Mouse (Mus musculus) liver, adult 2 months (tissue): Measurements from ENCODE around the gene 9130230L23Rik. TPM values are rescaled to one million over a fixed set of nuclear protein-coding genes. Genes with fewer than 3 reads are reported as not detected.

Experiments used
- DNase-seq: peaks from one replicate; pipeline ENCODE4 v3.0.0-alpha.2; 2011; ENCODE audit warnings: low read depth, low spot score; ENCODE audit errors: extremely low read depth
- H3K27ac ChIP-seq: fragments of 200-500 bp; replicated peaks from 2 replicates; pipeline ENCODE4 v1.5.1; 2012; ENCODE audit warnings: low read depth, mild to moderate bottlenecking, control low read depth, inconsistent platforms, low read length; ENCODE audit not compliant: insufficient read depth
- H3K27me3 ChIP-seq: fragments of 200-500 bp; 2 replicates; pipeline ENCODE4 v1.6.1; 2012; ENCODE audit warnings: mild to moderate bottlenecking, moderate library complexity, low read length, inconsistent platforms; ENCODE audit not compliant: control insufficient read depth, insufficient read depth
- H3K36me3 ChIP-seq: fragments of 200-500 bp; 2 replicates; pipeline ENCODE4 v1.6.1; 2012; ENCODE audit warnings: low read length, inconsistent platforms; ENCODE audit not compliant: control insufficient read depth, insufficient read depth
- H3K4me1 ChIP-seq: fragments of 200-500 bp; 2 replicates; pipeline ENCODE4 v1.6.1; 2011; ENCODE audit warnings: low read length; ENCODE audit not compliant: control insufficient read depth, insufficient read depth
- H3K4me3 ChIP-seq: fragments of 200-500 bp; 2 replicates; pipeline ENCODE4 v1.5.1; 2011; ENCODE audit warnings: low read depth, mild to moderate bottlenecking, control low read depth, low read length, moderate library complexity; ENCODE audit not compliant: insufficient read depth
- H3K79me2 ChIP-seq: fragments of 200-500 bp; 2 replicates; pipeline ENCODE4 v1.6.1; 2012; ENCODE audit warnings: inconsistent platforms, mild to moderate bottlenecking, low read length, moderate library complexity; ENCODE audit not compliant: control insufficient read depth, insufficient read depth
- H3K9ac ChIP-seq: fragments of 200-500 bp; 2 replicates; pipeline ENCODE4 v1.6.1; 2012; ENCODE audit warnings: low read depth, mild to moderate bottlenecking, control low read depth, inconsistent platforms, low read length
- CTCF ChIP-seq: fragments of 200-500 bp; IDR thresholded peaks from 2 replicates; pipeline ENCODE4 v1.5.1; 2011; ENCODE audit warnings: low read depth, low read length, control low read depth
- POLR2A ChIP-seq: fragments of 200-500 bp; IDR thresholded peaks from 2 replicates; pipeline ENCODE4 v1.6.1; 2011; ENCODE audit warnings: low read length, control low read depth; ENCODE audit not compliant: insufficient read depth; ENCODE audit errors: extremely low read depth
- WGBS: fragments of 180-500 bp; shearing (Covaris S2); methylation state at CpG from one replicate; pipeline ENCODE4 v1.1.7; 2018; 5-methylcytosine and 5-hydroxymethylcytosine counted together
- polyA plus RNA-seq: library from polyadenylated mRNA; depleted of rRNA; stranded (reverse); fragments of >200 nt; gene quantifications from 2 replicates; pipeline ENCODE4 v1.2.3, GENCODE M21; 2012
- total RNA-seq: library from RNA; depleted of rRNA; stranded (reverse); fragments of >200 nt; gene quantifications from 2 replicates; pipeline ENCODE4 v1.2.3, GENCODE M21; 2014

9130230L23Rik gene
- total and polyA plus RNA-seq, 2 experiments: 0.65 TPM; not detected in 1

GRCm38 (mm10) chr5:66034375-66035195 lies 30.5 kb upstream of the 9130230L23Rik start:
- 68% methylated on average over 14 of the region's 14 CpGs for WGBS
- peaks cover 33% of the 10 kb centered on the region; the same call in 1 of the 2 replicates for H3K79me2 ChIP-seq
- no peaks in the 10 kb centered on the region for H3K27me3 ChIP-seq
- DNase-seq: no peak
- peaks cover 29% of the 10 kb centered on the region for H3K4me1 ChIP-seq
- H3K27ac ChIP-seq: no peak overlapping the region
- peaks cover 49% of the 10 kb centered on the region for H3K36me3 ChIP-seq
- no peak overlapping the region for H3K9ac ChIP-seq
- H3K4me3 ChIP-seq: no peak overlapping the region
- TF ChIP-seq POLR2A (no peak), CTCF (no peak)

- Histone ChIP-seq H3K36me3 (peaks cover 40% of the 10 kb centered on the region), H3K4me3 (no peak overlapping the region), H3K27ac (no peak overlapping the region), H3K79me2 (peaks cover 25% of the 10 kb centered on the region; the same call in 1 of the 2 replicates), H3K27me3 (no peaks in the 10 kb centered on the region), H3K9ac (no peak overlapping the region), H3K4me1 (peaks cover 29% of the 10 kb centered on the region)
- WGBS: 97% methylated on average over 1 of the region's 1 CpGs
- DNase-seq: no peak
- no peak for TF ChIP-seq POLR2A
- no peak for TF ChIP-seq CTCF
These were observed 28.7 kb upstream of the 9130230L23Rik start for GRCm38 (mm10) chr5:66032826-66033225.

- 36% methylated on average over 5 of the region's 5 CpGs for WGBS
- Histone ChIP-seq H3K27me3 (no peaks in the 10 kb centered on the region), H3K27ac (no peak overlapping the region), H3K4me3 (no peak overlapping the region), H3K79me2 (peaks cover 24% of the 10 kb centered on the region; the same call in 1 of the 2 replicates), H3K9ac (no peak overlapping the region), H3K4me1 (peaks cover 24% of the 10 kb centered on the region), H3K36me3 (peaks cover 48% of the 10 kb centered on the region)
- TF ChIP-seq POLR2A (no peak), CTCF (no peak)
- DNase-seq: no peak
These were observed 27.6 kb upstream of the 9130230L23Rik start for GRCm38 (mm10) chr5:66031699-66032098.

- no peak overlapping the region for H3K4me3 ChIP-seq
- H3K4me1 ChIP-seq: peaks cover 17% of the 10 kb centered on the region
- H3K79me2 ChIP-seq: peaks cover 24% of the 10 kb centered on the region
- no peak overlapping the region for H3K9ac ChIP-seq
- H3K36me3 ChIP-seq: peaks cover 65% of the 10 kb centered on the region
- DNase-seq: peak; percentile 82
- H3K27me3 ChIP-seq: no peaks in the 10 kb centered on the region
- TF ChIP-seq POLR2A (no peak), CTCF (no peak)
- WGBS: 39% methylated on average over 5 of the region's 5 CpGs
- H3K27ac ChIP-seq: peak overlapping the region; percentile 41; the same call in 1 of the 2 replicates
These were observed 24.1 kb upstream of the 9130230L23Rik start for GRCm38 (mm10) chr5:66028232-66028631.

- no peak overlapping the region for H3K27ac ChIP-seq
- WGBS: 97% methylated on average over 8 of the region's 8 CpGs
These were observed 23.1 kb upstream of the 9130230L23Rik start for GRCm38 (mm10) chr5:66027206-66027605.

GRCm38 (mm10) chr5:66026796-66027195 lies 22.7 kb upstream of the 9130230L23Rik start:
- Histone ChIP-seq H3K36me3 (peaks cover 78% of the 10 kb centered on the region), H3K9ac (no peak overlapping the region), H3K4me3 (no peak overlapping the region), H3K4me1 (peaks cover 15% of the 10 kb centered on the region), H3K27me3 (no peaks in the 10 kb centered on the region), H3K27ac (no peak overlapping the region), H3K79me2 (peaks cover 22% of the 10 kb centered on the region)
- no peak for DNase-seq
- TF ChIP-seq CTCF (no peak), POLR2A (no peak)
- WGBS: 98% methylated on average over 31 of the region's 31 CpGs

More at GRCm38 (mm10) chr5:66027206-66027605, 23.1 kb upstream of the 9130230L23Rik start:
- Histone ChIP-seq H3K4me1 (peaks cover 15% of the 10 kb centered on the region), H3K79me2 (peaks cover 22% of the 10 kb centered on the region), H3K36me3 (peaks cover 75% of the 10 kb centered on the region), H3K27me3 (no peaks in the 10 kb centered on the region), H3K9ac (no peak overlapping the region), H3K4me3 (no peak overlapping the region)
- no peak for DNase-seq
- TF ChIP-seq CTCF (no peak), POLR2A (no peak)
